Mouse (Mus musculus) embryo, embryonic 11.5 days (tissue): ENCODE measurements at regions not wholly inside any gene's neighbourhood (a gene's known extent, or its start where the extent isn't known, plus 50 kb on each side); places are given as distances from the start of the nearest gene placed in this dataset.

Experiments
- DNase-seq: peaks from one replicate; pipeline ENCODE4 v3.0.0-alpha.2; 2012; ENCODE audit warnings: low read depth, low spot score

DNA sequence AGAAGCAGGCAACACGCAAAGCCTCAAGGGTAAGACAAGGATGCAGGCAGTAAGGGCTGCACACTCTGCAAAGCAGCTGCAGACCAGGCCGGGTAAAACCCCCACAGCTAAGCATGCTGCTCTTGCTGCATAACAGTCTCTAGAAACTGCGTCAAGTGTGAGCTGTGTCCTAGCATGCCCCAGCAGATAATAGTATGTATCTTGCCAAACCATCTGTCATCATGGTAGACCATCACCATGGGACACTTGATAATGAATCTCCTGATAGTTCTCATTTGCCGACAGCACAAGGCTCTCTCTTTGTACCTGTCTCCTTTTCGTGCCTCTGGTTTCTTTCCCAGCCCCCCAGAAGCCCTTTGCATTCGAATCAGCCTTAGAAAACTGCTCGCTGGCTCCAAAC is 52.5 kb upstream of the Ddx18 start:
- DNase-seq: no peak

DNA sequence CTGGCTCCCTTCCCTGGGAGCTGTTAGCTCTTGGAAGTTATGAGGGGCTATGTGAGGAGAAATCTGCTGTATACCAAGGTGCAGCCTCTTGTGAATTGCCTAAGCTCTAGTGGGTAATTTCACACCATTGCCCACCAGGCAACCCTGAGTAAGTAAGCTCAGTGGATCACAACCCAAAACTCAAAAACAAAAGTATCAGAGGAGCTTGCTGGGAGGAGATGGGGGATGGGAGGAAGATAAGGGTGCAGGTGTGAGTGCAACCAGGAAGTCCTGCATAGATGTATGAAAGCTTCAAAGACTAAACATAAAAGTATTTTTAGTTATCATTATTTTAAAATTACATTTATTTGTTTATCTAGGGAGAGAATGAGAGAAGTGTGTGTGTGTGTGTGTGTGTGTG is 50.8 kb upstream of the Ddx18 start:
- DNase-seq: no peak
